Mouse (Mus musculus) midbrain, embryonic 12.5 days (tissue): ENCODE measurements at regions not wholly inside any gene's neighbourhood (a gene's known extent, or its start where the extent isn't known, plus 50 kb on each side); places are given as distances from the start of the nearest gene placed in this dataset.
A peak's percentile ranks its signal among the peaks of the same experiment; 100 is the strongest.

Source experiments
- ATAC-seq: fragments of 200-750 bp; cut with Nextera tagmentation; 2 replicates; pipeline ENCODE4 v1.8.0; 2017; ENCODE audit warnings: low read depth, moderate TSS enrichment, moderate library complexity; ENCODE audit not compliant: low FRiP score
- H3K27ac ChIP-seq: fragments of 300-500 bp; sonication (generic); replicated peaks from 2 replicates; pipeline ENCODE4 v1.5.1; 2016; ENCODE audit warnings: mild to moderate bottlenecking
- H3K27me3 ChIP-seq: fragments of 300-500 bp; sonication (generic); 2 replicates; pipeline ENCODE4 v1.6.1; 2016; ENCODE audit warnings: mild to moderate bottlenecking
- H3K36me3 ChIP-seq: fragments of 300-500 bp; sonication (generic); 2 replicates; pipeline ENCODE4 v1.6.1; 2016
- H3K4me1 ChIP-seq: fragments of 300-500 bp; sonication (generic); 2 replicates; pipeline ENCODE4 v1.6.1; 2016
- H3K4me2 ChIP-seq: fragments of 300-500 bp; sonication (generic); replicated peaks from 2 replicates; pipeline ENCODE4 v1.6.1; 2016; ENCODE audit warnings: mild to moderate bottlenecking, moderate library complexity
- H3K4me3 ChIP-seq: fragments of 300-500 bp; sonication (generic); 2 replicates; pipeline ENCODE4 v1.5.1; 2016; ENCODE audit warnings: mild to moderate bottlenecking
- H3K9ac ChIP-seq: fragments of 300-500 bp; sonication (generic); replicated peaks from 2 replicates; pipeline ENCODE4 v1.6.1; 2016; ENCODE audit warnings: mild to moderate bottlenecking, moderate library complexity
- H3K9me3 ChIP-seq: fragments of 300-500 bp; sonication (generic); 2 replicates; pipeline ENCODE4 v1.6.1; 2016; ENCODE audit warnings: mild to moderate bottlenecking
- WGBS: fragments of 180-500 bp; shearing (Covaris S2); methylation state at CpG from one replicate; pipeline ENCODE4 v1.1.7; 2016; 5-methylcytosine and 5-hydroxymethylcytosine counted together

GRCm38 (mm10) chr12:104607410-104607809, 134.3 kb upstream of the Gsc start:
- WGBS, result 87% methylated on average over 5 of the region's 5 CpGs
- no peak for ATAC-seq

DNA sequence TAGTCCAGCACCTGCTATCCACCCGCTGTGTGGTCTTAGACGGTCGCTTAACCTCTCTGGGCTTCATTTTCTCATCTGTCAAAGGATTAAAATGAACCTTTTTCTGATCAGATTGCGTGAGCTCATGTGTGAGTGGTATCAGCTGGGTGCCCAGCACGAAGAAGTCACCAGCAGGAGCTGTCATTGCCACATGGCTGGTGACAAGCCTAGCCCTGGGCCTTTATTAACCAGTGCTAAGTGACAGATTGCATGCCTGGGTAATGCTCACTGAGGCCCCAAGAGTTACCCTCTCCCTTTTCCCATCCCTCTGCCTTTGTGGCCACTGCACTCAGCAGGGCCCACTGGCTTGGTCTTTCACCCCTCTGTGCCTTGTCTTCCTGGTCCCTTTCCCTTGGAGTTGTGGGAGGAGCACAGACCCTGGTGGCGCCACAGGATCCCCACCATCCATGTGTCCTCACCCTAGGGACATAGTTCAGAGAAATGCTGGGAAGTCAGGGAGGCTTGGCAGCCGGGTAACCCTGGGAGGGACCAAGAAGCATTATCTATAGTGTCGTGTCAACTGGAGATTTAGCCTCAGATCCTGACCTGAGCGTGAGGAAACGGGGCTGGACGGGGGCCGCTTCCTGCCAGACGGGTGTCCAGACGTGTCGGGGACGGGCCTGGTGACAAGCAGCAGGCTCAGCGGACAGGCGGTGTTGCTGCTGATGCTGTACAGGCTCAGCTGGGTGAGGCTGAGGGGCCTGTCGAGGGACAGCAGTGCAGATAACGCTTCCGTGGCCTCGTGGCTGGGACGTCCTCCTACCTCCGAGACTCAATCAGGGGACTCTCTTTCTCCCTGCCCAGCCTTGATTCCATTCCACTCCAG, 132.6 kb upstream of the Gsc start:
- Histone ChIP-seq H3K4me1 (no peaks in the 10 kb centered on the region), H3K4me3 (no peak overlapping the region), H3K9ac (no peak overlapping the region), H3K9me3 (no peaks in the 10 kb centered on the region; the same call in 1 of the 2 replicates), H3K27ac (no peak overlapping the region), H3K4me2 (no peak overlapping the region), H3K36me3 (no peaks in the 10 kb centered on the region), H3K27me3 (no peaks in the 10 kb centered on the region; the same call in 1 of the 2 replicates)
- 83% methylated on average over 24 of the region's 24 CpGs for WGBS
- ATAC-seq, result no peak

More at GRCm38 (mm10) chr12:104607410-104607809, 134.3 kb upstream of the Gsc start:
- Histone ChIP-seq H3K4me1 (no peaks in the 10 kb centered on the region), H3K27me3 (no peaks in the 10 kb centered on the region; the same call in 1 of the 2 replicates), H3K27ac (no peak overlapping the region), H3K4me2 (no peak overlapping the region), H3K36me3 (no peaks in the 10 kb centered on the region), H3K4me3 (no peak overlapping the region), H3K9ac (no peak overlapping the region), H3K9me3 (no peaks in the 10 kb centered on the region; the same call in 1 of the 2 replicates)

GRCm38 (mm10) chr12:104598056-104598455, 124.9 kb upstream of the Gsc start:
- no peaks in the 10 kb centered on the region; the same call in 1 of the 2 replicates for H3K9me3 ChIP-seq
- H3K27me3 ChIP-seq, result no peaks in the 10 kb centered on the region
- no peak overlapping the region for H3K4me2 ChIP-seq
- WGBS, result 63% methylated on average over 2 of the region's 2 CpGs
- no peak overlapping the region for H3K27ac ChIP-seq
- H3K36me3 ChIP-seq, result no peaks in the 10 kb centered on the region
- no peak overlapping the region for H3K9ac ChIP-seq
- no peak for ATAC-seq
- peaks cover 9% of the 10 kb centered on the region for H3K4me1 ChIP-seq
- no peak overlapping the region for H3K4me3 ChIP-seq

GRCm38 (mm10) chr12:104593526-104594155, 120.5 kb upstream of the Gsc start:
- ATAC-seq, result peak; percentile 86
- peak overlapping the region; percentile 67 for H3K27ac ChIP-seq
- H3K4me2 ChIP-seq, result peak overlapping the region; percentile 12; the same call in 1 of the 2 replicates
- 0 out of 2 replicates have a peak overlapping the region, but pooled peaks have one; percentile 17 for H3K9ac ChIP-seq
- H3K9me3 ChIP-seq, result no peaks in the 10 kb centered on the region
- H3K27me3 ChIP-seq, result no peaks in the 10 kb centered on the region
- peaks cover 14% of the 10 kb centered on the region for H3K4me1 ChIP-seq
- WGBS, result 24% methylated on average over 19 of the region's 19 CpGs
- H3K36me3 ChIP-seq, result no peaks in the 10 kb centered on the region
- no peak overlapping the region for H3K4me3 ChIP-seq

- 0 out of 2 replicates have a peak overlapping the region, but pooled peaks have one; percentile 17 for H3K9ac ChIP-seq
- no peak overlapping the region for H3K4me3 ChIP-seq
- H3K27me3 ChIP-seq, result 0 out of 2 replicates have a peak, but pooled peaks cover 5% of the 10 kb centered on the region
- peaks cover 14% of the 10 kb centered on the region for H3K4me1 ChIP-seq
- H3K36me3 ChIP-seq, result no peaks in the 10 kb centered on the region
- peak overlapping the region; percentile 12; the same call in 1 of the 2 replicates for H3K4me2 ChIP-seq
- peak overlapping the region; percentile 67 for H3K27ac ChIP-seq
- ATAC-seq, result peak; percentile 32; the same call in 1 of the 2 replicates
- no peaks in the 10 kb centered on the region for H3K9me3 ChIP-seq
- WGBS, result 52% methylated on average over 21 of the region's 21 CpGs
These were observed 119.8 kb upstream of the Gsc start for GRCm38 (mm10) chr12:104592791-104593525.

DNA sequence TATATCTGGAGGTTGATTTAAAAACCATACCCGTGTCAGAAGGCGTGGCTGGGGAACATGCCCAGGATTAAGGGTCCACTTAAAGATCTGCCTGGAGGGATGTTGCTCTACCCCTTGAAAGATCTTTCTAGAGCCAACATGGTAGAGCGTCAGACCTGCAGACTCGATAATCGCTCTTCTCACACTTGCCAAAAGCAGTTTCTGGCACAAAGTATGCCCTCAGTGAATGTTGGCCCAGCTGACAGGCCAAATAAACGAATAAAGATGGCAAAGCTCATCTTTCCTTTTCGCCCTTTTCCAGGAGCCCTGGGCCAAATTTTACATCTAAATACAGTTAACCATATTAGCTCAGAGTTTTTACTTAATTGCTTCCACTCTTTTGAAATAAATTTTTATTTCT, 118.4 kb upstream of the Gsc start:
- Histone ChIP-seq H3K4me3 (no peak overlapping the region), H3K4me1 (peaks cover 14% of the 10 kb centered on the region), H3K27ac (no peak overlapping the region), H3K9ac (no peak overlapping the region), H3K36me3 (no peaks in the 10 kb centered on the region), H3K27me3 (0 out of 2 replicates have a peak, but pooled peaks cover 8% of the 10 kb centered on the region), H3K9me3 (no peaks in the 10 kb centered on the region), H3K4me2 (no peak overlapping the region)
- 86% methylated on average over 7 of the region's 7 CpGs for WGBS
- no peak for ATAC-seq

GRCm38 (mm10) chr12:104590291-104590690, 117.2 kb upstream of the Gsc start:
- H3K36me3 ChIP-seq, result no peaks in the 10 kb centered on the region
- H3K27ac ChIP-seq, result no peak overlapping the region
- no peak overlapping the region for H3K9ac ChIP-seq
- H3K4me2 ChIP-seq, result no peak overlapping the region
- no peak overlapping the region for H3K4me3 ChIP-seq
- H3K27me3 ChIP-seq, result 0 out of 2 replicates have a peak, but pooled peaks cover 8% of the 10 kb centered on the region
- ATAC-seq, result no peak
- H3K4me1 ChIP-seq, result peaks cover 14% of the 10 kb centered on the region
- 90% methylated on average over 8 of the region's 8 CpGs for WGBS
- no peaks in the 10 kb centered on the region for H3K9me3 ChIP-seq

DNA sequence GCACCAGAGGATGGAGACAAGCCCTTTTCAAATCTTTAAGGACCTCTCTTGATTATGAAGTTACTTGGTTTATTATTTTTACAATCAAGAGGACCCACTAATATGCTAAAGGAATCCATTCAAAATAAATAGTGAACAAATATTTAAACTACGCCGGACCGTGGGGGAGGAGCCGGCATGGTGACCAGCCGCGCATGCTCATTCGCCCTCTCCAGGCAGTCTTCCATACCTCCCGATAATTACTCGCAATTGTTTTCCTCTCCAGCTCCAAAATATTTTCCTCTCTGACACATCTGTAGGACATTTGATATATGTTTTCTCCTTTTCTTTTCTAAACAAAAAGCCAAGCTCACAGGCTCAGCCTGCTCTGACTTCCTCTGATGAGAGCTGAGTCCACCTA, 111.3 kb upstream of the Gsc start:
- ATAC-seq, result no peak
- Histone ChIP-seq H3K36me3 (no peaks in the 10 kb centered on the region), H3K27me3 (peaks cover 8% of the 10 kb centered on the region; the same call in 1 of the 2 replicates), H3K4me2 (peak overlapping the region; percentile 15; the same call in 1 of the 2 replicates), H3K4me3 (0 out of 2 replicates have a peak overlapping the region, but pooled peaks have one; percentile 2), H3K4me1 (peaks cover 3% of the 10 kb centered on the region; the same call in 1 of the 2 replicates), H3K9ac (no peak overlapping the region), H3K27ac (no peak overlapping the region), H3K9me3 (no peaks in the 10 kb centered on the region)
- WGBS, result 69% methylated on average over 9 of the region's 9 CpGs

DNA sequence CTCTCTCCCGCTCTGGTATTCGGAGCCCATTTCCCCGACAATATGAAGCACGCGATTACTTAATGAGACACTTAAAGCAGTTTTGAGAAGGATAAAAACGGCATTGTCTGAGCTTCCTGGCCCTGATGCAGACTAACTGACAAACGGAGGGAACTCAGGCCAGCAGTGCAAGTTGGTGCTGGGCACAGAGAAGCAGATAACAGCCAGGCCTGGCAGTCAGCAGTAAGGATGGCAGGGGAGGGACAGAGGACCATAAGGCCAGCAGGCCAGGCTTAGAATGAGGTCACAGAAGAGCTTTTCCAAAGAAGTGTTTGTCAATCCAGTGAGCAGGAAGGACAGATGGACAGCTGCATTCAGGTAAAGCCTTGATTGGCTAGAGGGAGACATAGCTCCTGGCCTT, 107.7 kb upstream of the Gsc start:
- no peaks in the 10 kb centered on the region; the same call in 1 of the 2 replicates for H3K27me3 ChIP-seq
- no peak overlapping the region for H3K4me3 ChIP-seq
- ATAC-seq, result no peak
- H3K4me1 ChIP-seq, result peaks cover 3% of the 10 kb centered on the region; the same call in 1 of the 2 replicates
- WGBS, result 73% methylated on average over 7 of the region's 7 CpGs
- H3K9ac ChIP-seq, result no peak overlapping the region
- no peaks in the 10 kb centered on the region for H3K36me3 ChIP-seq
- H3K4me2 ChIP-seq, result no peak overlapping the region
- no peaks in the 10 kb centered on the region for H3K9me3 ChIP-seq
- no peak overlapping the region for H3K27ac ChIP-seq

GRCm38 (mm10) chr12:104567622-104568021, 94.5 kb upstream of the Gsc start:
- H3K36me3 ChIP-seq, result no peaks in the 10 kb centered on the region
- H3K4me1 ChIP-seq, result no peaks in the 10 kb centered on the region
- H3K9me3 ChIP-seq, result no peaks in the 10 kb centered on the region
- no peak overlapping the region for H3K27ac ChIP-seq
- no peak for ATAC-seq
- H3K4me2 ChIP-seq, result no peak overlapping the region
- H3K4me3 ChIP-seq, result no peak overlapping the region
- no peaks in the 10 kb centered on the region for H3K27me3 ChIP-seq
- H3K9ac ChIP-seq, result no peak overlapping the region
- WGBS, result 86% methylated on average over 17 of the region's 17 CpGs

DNA sequence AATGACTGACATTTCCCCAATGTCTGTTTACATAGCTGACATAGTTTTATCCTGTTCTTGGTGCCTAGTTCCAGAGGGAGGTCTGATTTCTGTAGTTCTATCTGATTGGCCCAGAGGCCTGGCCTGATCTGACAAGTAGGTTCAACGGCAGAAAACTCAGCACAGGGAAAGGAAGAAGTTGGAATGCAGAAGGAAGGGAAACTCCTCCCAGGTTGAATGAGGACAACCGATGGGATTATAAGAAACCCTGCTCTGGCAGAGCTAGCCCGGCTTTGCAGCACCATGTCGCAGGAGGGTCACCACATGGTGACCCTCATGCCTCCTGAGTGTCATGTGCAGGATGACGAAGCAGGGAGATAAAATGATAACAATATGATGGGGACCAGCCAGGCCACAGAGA, 89.8 kb upstream of the Gsc start:
- no peaks in the 10 kb centered on the region for H3K27me3 ChIP-seq
- H3K36me3 ChIP-seq, result no peaks in the 10 kb centered on the region
- no peak overlapping the region for H3K4me2 ChIP-seq
- no peak for ATAC-seq
- no peaks in the 10 kb centered on the region for H3K9me3 ChIP-seq
- WGBS, result 76% methylated on average over 5 of the region's 5 CpGs
- no peak overlapping the region for H3K27ac ChIP-seq
- H3K4me1 ChIP-seq, result no peaks in the 10 kb centered on the region
- H3K4me3 ChIP-seq, result no peak overlapping the region
- no peak overlapping the region for H3K9ac ChIP-seq
